Mouse (Mus musculus): ENCODE measurements around the gene Hspb1.

Hspb1 gene

DNA sequence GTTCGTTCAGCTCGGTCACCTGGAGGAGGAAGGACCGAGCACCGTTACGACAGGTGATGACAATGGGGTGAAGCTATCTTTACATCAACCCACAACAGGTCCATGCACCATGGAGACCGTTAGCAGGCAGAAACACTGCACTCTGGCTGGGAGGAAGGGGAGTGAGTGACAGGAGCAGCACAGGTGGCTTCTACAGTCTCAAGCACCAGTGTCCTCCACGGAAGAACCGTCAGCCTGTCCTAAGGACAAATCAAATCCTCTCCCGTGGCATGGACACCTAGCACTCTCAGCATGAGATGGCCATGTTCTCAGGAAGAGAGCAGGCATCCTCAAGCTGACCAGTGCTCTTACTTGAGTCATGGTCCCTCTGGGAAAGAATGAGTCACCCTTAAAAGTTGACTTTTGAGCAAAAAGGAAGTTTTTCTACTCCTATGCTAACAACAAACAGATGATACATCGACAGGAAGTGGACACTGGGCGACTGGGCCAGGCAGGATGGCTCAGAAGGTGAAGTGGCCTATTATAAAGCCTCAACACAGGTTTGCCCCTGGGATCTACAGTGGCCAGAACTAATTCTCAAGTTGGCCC lies 24.0 kb downstream of the Hspb1 start:
- DNase-seq (ENCODE audit: low spot score in 2 of 2) = no peak

DNA sequence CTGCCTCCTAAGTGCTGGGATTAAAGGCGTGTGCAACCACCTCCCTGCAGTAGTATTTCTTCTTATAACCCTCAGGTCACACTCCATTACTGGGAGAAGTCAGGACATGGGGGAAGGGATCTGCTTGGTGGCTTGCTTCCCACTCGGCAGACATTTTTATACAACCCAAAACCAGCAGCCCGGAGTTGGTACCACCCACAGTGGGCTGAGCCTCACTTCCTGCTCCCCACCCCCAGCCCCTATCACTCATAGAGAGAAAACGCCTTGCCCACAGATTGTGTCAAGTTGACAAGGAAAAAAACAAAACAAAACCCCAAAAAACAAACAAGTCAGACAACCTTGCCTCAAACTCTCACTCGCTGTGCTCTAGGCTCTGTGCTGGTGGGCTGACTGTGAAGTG lies 25.5 kb downstream of the Hspb1 start:
- no peak for DNase-seq (ENCODE audit: low spot score in 2 of 2)

DNA sequence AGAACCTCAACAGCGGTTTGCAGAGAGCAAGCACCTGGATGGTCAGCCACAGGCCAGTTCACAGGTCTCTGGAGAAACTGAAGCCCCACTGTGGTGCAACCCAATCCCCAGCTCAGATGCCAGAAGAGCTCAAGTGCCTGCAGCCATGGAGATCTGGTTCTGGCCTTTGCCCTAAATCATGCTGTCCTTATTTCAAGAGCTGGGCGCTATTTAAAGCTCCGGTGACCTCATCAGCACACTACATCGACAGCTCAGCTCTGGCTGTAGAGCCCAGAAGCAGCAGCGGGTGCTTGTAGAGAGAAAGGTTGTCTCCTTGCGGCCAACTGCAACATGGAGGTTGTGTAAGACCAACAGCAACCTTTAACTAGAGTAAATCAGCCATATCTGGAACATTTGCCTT lies 26.4 kb downstream of the Hspb1 start:
- no peak for DNase-seq (ENCODE audit: low spot score in 2 of 2)

DNA sequence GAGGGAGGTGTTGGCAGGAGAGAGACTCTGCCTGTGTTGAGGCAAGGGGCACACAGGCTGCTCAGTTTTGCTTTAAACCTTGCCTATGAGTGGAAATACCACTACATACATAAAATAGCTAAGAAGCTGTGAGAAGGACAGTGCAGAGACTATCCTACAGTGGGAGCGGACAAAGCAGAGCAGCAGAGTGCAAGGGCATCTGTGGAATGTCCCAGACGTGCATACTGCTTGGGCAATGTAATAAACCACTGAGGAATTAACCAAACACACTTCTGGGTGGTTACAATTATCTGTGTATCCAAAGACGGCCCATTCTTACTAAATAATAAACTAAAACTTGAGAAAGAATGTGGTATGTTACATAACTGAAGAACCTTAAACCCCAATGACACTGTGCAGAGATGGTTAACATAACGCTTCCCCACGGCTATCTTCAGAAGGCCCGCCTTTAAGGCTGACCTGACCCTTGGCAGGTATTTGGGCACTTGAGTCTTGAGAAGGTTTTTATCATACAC lies 28.4 kb downstream of the Hspb1 start:
- no peak for DNase-seq (ENCODE audit: low spot score in 2 of 2)

DNA sequence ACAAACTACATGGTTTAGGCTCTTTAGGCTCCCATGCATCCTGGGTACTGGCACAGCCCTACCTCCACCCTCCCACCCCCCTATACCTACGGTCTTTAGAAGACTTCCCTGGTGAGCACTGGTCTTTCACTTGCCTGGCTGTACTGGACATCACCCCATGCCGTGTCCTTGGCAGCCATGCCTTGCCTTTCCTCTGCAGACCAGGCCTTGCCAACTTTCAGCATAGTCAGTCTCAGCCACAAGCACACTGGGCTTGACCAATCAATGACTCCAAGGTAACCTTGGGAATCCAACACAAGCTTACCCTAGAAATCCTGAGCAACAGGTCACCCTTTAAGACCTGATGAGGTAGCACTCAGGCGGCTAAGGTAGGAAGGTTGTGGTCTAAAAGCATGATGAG lies 28.9 kb downstream of the Hspb1 start:
- no peak for DNase-seq (ENCODE audit: low spot score in 2 of 2)

DNA sequence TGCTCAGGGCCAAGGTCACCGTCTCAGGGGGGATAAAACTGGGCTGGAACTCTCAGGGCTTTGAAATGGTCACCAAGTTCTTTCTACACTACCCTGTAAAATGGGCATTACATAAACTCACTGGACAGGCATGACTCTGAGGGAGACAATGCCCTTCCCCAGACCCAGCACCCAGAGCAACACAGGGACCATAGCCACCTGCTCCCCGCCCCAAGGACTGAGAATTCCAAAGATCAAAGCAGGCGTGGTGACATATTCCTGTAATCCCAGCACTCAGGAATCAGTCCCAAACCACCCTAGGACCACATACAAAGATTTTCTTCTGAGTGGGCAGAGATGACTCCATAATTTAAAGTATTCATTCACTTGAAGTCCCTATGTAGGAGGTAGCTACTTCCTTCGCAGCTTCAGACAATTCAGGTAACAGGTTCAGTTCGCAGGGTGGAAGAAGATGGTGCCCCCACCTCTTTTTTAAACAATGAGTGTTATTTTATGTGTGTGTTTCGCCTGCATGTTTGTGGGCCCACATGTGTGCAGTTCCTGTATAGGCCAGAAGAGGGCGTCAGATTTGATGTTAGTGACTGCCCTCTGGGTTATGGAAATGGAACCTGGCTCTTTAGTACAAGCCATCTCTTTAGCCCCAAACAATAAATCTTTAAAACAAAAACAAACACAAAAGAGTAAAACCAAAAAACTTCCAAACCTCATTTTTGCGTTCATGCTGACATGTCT lies 29.8 kb downstream of the Hspb1 start:
- no peak for DNase-seq (ENCODE audit: low spot score in 2 of 2)

DNA sequence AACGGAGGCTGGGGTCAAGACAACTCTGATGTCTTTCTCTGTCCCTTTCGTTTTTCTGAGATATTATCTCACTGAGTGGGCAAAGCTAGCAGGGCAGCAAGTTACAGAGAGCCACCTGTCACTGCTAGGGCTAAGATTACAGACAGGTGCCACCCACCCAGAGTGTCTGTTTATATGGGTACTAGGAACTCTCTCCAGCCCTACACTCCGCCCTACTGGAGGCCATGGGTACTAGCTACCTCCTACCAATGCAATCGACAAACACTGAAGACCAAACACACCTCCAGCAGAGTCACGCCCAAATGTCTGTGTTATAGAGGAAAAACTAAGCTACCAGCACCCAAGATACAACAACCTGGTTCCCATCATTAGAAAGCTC lies 30.3 kb downstream of the Hspb1 start:
- DNase-seq (ENCODE audit: low spot score in 2 of 2) = no peak

DNA sequence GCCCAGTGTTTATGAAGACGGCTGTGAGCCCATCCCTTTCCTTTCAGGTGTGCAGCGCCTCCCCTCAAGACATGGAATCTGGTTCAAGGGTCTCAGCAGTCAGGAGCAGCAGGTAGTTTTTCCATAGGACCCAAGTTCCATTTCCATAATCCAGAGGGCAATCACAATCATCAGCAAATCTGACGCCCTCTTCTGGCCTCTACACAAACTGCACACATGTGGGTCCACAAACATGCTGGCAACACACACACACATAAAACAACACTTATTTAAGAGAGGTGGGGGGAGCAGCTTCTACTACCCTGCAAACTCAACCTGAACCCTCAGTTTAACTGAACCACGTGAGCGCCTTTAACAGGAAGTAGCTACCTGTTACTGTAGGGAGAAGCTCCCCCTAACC lies 30.9 kb downstream of the Hspb1 start:
- no peak for DNase-seq (ENCODE audit: low spot score in 2 of 2)

DNA sequence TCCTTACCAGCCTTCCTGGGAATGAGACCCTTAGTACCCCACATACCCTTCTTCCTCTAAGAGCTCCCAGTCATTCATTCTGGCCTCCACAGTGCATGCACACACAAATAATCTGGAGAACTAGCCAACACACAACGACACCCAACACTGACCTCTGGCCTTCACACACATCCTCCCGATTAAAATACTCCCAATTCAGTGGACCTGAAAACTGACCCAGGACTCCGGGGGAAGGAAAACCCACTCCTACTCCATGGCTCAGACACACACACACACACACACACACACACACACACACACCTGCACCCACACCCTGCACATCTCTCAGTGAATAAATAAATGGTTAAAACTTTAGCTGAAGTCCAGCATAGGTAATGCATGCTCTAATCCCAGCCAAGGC lies 32.2 kb downstream of the Hspb1 start:
- no peak for DNase-seq (ENCODE audit: low spot score in 2 of 2)

DNA sequence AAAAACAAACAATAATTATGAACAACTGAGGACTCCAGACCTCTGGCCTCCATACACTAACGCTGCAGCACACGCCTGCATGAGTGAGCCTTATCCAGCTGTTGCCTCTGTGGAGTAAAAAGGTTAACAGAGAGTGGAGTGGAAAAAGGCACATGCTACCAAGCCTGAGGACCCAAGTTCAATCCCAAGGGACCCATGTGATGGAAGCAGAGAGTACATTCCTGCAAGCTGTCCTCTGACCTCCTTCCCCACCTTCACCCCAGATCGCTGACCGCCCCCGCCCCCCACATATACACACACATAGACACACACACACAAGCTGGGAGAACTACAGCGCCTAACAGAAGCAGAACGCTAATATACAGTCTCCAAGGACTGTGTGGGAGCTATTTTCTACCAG lies 36.2 kb downstream of the Hspb1 start:
- no peak for DNase-seq (ENCODE audit: low spot score in 2 of 2)

DNA sequence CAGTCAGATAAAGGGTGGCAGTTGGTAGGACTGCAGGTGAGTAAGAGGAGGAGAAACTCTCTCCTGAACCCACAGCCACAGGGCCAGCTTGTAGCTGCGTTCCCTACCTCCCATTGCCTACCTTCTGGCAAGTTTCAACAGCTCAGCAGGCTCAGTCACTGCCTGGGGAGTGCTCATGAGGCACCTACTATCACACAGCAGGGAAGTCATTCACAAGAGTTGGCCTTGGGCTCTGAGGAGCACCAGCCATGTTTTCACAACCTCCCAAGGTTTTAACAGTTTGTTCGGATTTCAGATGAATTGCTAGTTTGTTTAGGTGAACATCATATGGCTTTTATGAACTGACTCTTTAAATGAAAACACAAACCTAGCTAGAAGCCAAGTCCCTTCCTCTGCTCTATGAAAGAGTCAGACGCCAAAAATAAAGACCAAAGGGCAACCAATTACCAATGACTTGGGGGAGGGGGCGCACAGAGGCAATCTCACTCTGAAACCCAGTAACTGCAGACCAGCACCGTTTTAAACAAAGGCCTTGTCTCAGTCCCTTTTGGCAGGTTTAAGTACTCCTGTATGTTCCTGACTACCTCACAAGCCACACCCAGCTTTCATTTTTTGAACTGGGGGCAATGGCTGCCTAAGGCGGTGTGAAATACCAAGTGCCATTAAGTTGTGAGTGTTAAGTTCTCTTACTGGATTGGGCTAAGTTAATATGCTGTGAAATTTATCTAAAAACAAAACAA lies 42.1 kb downstream of the Hspb1 start:
- no peak for DNase-seq (ENCODE audit: low spot score in 2 of 2)

DNA sequence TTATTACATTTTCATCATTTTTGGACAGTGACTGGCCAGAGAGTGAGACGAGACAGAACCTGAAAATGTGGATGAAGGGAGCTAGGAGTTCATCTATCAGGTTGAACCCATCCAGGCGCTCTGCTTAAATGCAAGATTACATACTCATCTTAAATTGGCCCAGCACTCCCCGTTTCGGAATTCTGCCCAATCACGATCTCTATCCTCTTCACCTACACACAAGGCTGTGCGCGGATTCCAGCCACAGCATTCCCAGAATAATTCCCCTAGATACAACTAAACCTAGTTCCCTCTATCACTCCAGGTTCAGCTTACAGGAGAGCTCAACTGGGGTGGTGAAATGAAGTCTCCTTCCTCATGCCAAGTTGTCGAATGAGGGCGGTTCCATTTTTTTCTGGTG lies 43.8 kb downstream of the Hspb1 start:
- DNase-seq (ENCODE audit: low spot score in 2 of 2) = peak in 1 of 2 experiments; percentile 65

DNA sequence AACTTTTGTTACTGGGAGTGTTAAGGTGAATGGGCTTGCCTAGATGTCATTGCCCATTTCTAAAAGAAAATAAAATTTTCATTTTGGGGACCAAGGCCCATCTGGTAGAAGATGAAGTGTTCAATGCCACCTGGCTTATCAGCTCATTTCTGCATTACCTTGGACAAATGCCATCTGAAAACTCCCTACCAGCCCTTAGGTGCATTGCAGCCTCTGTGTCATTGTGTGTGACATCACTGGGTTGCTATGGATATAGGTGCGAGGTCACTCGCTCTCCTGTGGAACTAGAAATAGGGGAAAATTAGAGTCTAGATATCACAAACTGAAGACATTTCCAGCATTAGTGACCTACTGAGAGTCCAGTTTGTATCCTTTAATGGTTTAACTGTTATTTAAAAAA lies 44.6 kb downstream of the Hspb1 start:
- DNase-seq (ENCODE audit: low spot score in 2 of 2) = no peak

DNA sequence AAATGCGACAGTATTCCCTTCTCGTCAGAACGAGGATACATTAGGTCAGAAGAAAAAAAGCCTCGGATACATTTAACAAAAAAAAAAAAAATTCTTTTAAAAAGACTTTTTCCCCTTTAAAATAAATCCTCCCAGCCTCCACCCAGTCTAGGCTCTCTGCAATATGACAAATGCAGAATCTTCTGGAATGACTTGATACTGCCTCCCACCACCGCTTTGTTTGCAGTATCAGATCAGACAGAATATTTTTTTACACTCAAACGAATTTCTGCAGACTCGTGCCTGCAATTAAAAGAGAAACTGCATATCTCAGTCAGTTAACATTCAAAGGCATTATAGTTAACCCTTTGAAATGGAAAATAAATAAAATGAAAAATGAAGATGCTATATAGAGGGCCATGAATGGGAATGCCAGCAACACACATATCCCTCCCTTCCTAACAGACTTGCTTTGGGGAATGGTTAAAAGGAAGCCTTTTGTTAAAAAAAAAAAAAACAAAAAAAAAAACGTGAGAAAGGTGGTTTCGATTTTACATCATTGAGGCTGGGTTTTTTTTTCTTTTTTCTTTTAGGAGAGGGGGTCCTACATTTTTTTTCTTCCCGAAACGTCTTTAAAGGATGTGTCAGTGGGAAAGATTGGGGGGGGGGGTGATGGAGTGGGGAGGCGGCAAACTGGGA lies 45.6 kb downstream of the Hspb1 start:
- no peak for DNase-seq (ENCODE audit: low spot score in 2 of 2)

DNA sequence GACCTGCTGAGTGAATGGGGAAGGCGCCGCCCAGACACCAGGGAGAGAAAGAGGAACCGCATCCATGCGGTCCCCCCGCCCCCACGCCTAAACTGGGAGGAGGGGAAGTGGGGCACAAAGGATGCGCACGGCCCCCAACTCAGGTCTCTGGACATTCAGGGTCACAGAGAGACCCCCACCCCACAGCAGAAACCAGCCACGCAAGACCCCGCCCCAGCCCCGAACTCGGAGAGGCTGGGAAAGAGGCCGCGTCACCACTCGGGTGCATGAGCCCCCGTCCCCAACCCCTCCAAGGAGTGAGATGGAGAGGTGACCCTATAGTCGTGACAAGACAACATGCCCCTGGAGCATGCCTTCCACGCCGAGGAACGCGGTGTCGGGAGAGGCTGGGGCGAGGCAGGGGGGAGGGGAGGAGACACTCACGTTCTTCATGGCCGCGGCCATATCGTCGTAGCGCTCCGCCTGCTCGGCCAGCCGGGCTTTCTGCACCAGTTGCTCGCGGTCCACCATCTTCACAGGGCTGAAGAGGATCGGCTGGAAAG lies 46.3 kb downstream of the Hspb1 start:
- DNase-seq (ENCODE audit: low spot score in 2 of 2) = peak; percentile 45 to 77

DNA sequence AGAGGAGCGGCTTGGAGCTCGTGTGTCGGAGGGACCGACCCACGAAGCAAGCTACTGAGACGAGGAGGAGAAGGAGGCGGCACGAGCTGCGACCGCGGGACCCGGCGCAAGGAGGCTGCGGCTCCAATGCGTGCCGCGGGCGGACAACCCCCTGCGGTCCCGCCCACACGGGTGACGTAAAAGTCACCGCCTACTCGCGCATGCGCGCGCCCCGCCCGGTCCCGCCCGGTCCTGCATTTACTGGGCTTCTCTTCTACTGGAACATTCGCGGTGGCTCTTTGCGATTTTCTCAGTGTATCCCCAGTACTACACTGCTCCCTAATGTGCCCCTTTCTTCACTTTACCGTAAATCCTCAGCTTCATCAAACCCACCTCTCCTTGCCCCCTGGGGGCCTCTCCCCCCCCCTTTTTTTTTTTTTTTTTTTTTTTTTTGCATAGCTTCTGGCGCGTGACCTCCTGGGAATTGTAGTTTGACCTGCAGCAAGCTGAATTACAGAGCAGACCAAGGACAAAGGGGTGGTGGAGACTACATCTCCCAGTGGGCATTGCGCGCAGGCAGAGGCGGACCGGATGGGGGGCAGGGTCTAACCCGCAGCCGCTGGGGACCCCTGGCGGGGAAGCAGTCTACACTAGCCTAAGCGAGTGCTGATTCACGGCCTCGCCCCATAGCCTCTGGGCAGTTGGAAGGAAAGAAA lies 46.9 kb downstream of the Hspb1 start, which contains the start of gene Ywhag:
TSS of gene Ywhag (minus strand) at position 136 of the 695 bp plus-strand sequence.
- DNase-seq (ENCODE audit: low spot score in 2 of 2) = peak; percentile 91 to 96

DNA sequence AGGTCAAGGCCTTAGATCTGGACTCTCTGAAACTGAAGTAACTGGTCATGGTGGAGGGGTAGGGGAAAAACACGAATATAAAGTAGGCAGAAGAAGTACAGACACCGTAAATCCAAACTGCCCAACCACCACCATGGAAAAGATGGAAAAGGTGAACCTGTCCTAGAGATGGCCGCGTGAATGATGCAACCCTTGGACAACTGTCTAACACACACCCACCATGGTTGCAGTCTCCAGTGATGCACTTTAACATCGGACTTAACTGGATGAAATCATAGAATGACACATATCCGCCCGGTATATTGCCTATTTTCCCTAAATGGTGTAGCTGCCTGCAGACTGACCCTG lies 47.4 kb downstream of the Hspb1 start:
- no peak for DNase-seq (ENCODE audit: low spot score in 2 of 2)

DNA sequence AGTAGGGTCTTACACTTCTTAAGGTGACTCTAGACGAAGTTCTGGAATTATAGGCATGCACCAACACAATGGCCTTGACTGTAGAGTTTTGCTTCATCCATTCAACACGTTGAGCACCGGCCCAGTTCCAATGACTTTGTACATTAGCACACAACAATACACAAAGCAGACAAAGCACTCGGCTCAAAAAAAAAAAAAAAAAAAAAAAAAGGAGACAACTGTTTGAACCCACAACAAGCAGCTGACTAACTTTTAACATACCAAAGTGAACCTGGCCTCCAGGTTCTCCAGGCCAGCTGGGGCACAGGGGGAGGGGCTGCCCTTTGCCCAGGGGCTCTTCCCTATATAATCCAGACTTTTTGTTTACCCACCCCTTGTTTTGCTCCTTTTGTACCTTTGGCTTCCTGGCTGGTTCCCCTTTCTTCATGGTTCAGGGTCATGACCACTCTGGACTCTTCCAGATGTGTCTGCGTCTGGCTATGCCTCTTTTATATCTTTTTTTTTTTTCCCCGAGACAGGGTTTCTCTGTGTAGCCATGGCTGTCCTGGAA lies 48.0 kb downstream of the Hspb1 start:
- DNase-seq (ENCODE audit: low spot score in 2 of 2) = no peak

Data from left cerebral cortex, adult 9 months (tissue).